Mouse (Mus musculus): Measurements from ENCODE around the gene Isg15. TPM values are rescaled to one million over a fixed set of nuclear protein-coding genes. Genes with fewer than 3 reads are reported as not detected.

Gene Isg15
- polyA plus RNA-seq, 1 experiment from 2014 or later = 2.3 TPM

GRCm38 (mm10) chr4:156227752-156228392 is 27.3 kb upstream of the Isg15 start:
- ATAC-seq (ENCODE audit: insufficient read depth, low FRiP score) = peak; percentile 19; the same call in 1 of the 2 replicates
- Histone ChIP-seq H3K9me3 (replicated peaks; ENCODE audit: control insufficient read depth, low read length) (no peaks in the 10 kb centered on the region), H3K4me1 (ENCODE audit: control insufficient read depth, insufficient read depth, low read length) (peaks cover 15% of the 10 kb centered on the region; the same call in 1 of the 2 replicates), H3K27ac (ENCODE audit: low read length) (peak overlapping the region; percentile 70), H3K27me3 (ENCODE audit: control insufficient read depth, insufficient read depth, low read length) (no peaks in the 10 kb centered on the region), H3K36me3 (ENCODE audit: control insufficient read depth, insufficient read depth, low read length) (peaks cover 16% of the 10 kb centered on the region), H3K4me2 (ENCODE audit: low read depth, low read length) (peak overlapping the region; percentile 37), H3K4me3 (replicated peaks; ENCODE audit: low read length) (peak overlapping the region; percentile 29), H3K9ac (ENCODE audit: low read length) (peak overlapping the region; percentile 51)
- WGBS = 25% methylated on average over 18 of the region's 18 CpGs

GRCm38 (mm10) chr4:156224276-156224675 is 23.7 kb upstream of the Isg15 start:
- Histone ChIP-seq H3K27me3 (ENCODE audit: control insufficient read depth, insufficient read depth, low read length) (no peaks in the 10 kb centered on the region), H3K36me3 (ENCODE audit: control insufficient read depth, insufficient read depth, low read length) (0 out of 2 replicates have a peak, but pooled peaks cover under 1% of the 10 kb centered on the region), H3K4me1 (ENCODE audit: control insufficient read depth, insufficient read depth, low read length) (peaks cover 15% of the 10 kb centered on the region; the same call in 1 of the 2 replicates), H3K27ac (ENCODE audit: low read length) (no peak overlapping the region), H3K9ac (ENCODE audit: low read length) (no peak overlapping the region), H3K4me3 (replicated peaks; ENCODE audit: low read length) (no peak overlapping the region), H3K4me2 (ENCODE audit: low read depth, low read length) (no peak overlapping the region), H3K9me3 (replicated peaks; ENCODE audit: control insufficient read depth, low read length) (no peaks in the 10 kb centered on the region)
- no peak for ATAC-seq (ENCODE audit: insufficient read depth, low FRiP score)
- WGBS = 71% methylated on average over 2 of the region's 2 CpGs

- no peaks in the 10 kb centered on the region for H3K4me1 ChIP-seq (ENCODE audit: control insufficient read depth, insufficient read depth, low read length)
- 85% methylated on average over 11 of the region's 11 CpGs for WGBS
- H3K9me3 ChIP-seq (replicated peaks; ENCODE audit: control insufficient read depth, low read length) = no peaks in the 10 kb centered on the region
- H3K9ac ChIP-seq (ENCODE audit: low read length) = no peak overlapping the region
- H3K27me3 ChIP-seq (ENCODE audit: control insufficient read depth, insufficient read depth, low read length) = no peaks in the 10 kb centered on the region
- no peak for ATAC-seq (ENCODE audit: insufficient read depth, low FRiP score)
- no peak overlapping the region for H3K4me3 ChIP-seq (replicated peaks; ENCODE audit: low read length)
- H3K27ac ChIP-seq (ENCODE audit: low read length) = no peak overlapping the region
- no peak overlapping the region for H3K4me2 ChIP-seq (ENCODE audit: low read depth, low read length)
- H3K36me3 ChIP-seq (ENCODE audit: control insufficient read depth, insufficient read depth, low read length) = no peaks in the 10 kb centered on the region
These were observed 19.3 kb upstream of the Isg15 start for GRCm38 (mm10) chr4:156219936-156220335.

GRCm38 (mm10) chr4:156217838-156218237 is 17.2 kb upstream of the Isg15 start:
- WGBS = 68% methylated on average over 16 of the region's 16 CpGs
- Histone ChIP-seq H3K4me1 (ENCODE audit: control insufficient read depth, insufficient read depth, low read length) (no peaks in the 10 kb centered on the region), H3K4me3 (replicated peaks; ENCODE audit: low read length) (no peak overlapping the region), H3K4me2 (ENCODE audit: low read depth, low read length) (no peak overlapping the region), H3K9me3 (replicated peaks; ENCODE audit: control insufficient read depth, low read length) (no peaks in the 10 kb centered on the region), H3K27me3 (ENCODE audit: control insufficient read depth, insufficient read depth, low read length) (no peaks in the 10 kb centered on the region), H3K27ac (ENCODE audit: low read length) (no peak overlapping the region; the same call in 1 of the 2 replicates), H3K36me3 (ENCODE audit: control insufficient read depth, insufficient read depth, low read length) (no peaks in the 10 kb centered on the region), H3K9ac (ENCODE audit: low read length) (no peak overlapping the region)
- peak; percentile 35; the same call in 1 of the 2 replicates for ATAC-seq (ENCODE audit: insufficient read depth, low FRiP score)

GRCm38 (mm10) chr4:156217022-156217669 is 16.5 kb upstream of the Isg15 start:
- 75% methylated on average over 16 of the region's 16 CpGs for WGBS

GRCm38 (mm10) chr4:156216196-156216595 is 15.6 kb upstream of the Isg15 start:
- H3K4me1 ChIP-seq (ENCODE audit: control insufficient read depth, insufficient read depth, low read length) = no peaks in the 10 kb centered on the region
- H3K9ac ChIP-seq (ENCODE audit: low read length) = no peak overlapping the region
- ATAC-seq (ENCODE audit: insufficient read depth, low FRiP score) = no peak
- no peaks in the 10 kb centered on the region for H3K36me3 ChIP-seq (ENCODE audit: control insufficient read depth, insufficient read depth, low read length)
- no peak overlapping the region for H3K4me2 ChIP-seq (ENCODE audit: low read depth, low read length)
- no peaks in the 10 kb centered on the region for H3K9me3 ChIP-seq (replicated peaks; ENCODE audit: control insufficient read depth, low read length)
- no peak overlapping the region for H3K4me3 ChIP-seq (replicated peaks; ENCODE audit: low read length)
- H3K27me3 ChIP-seq (ENCODE audit: control insufficient read depth, insufficient read depth, low read length) = no peaks in the 10 kb centered on the region
- WGBS = 82% methylated on average over 2 of the region's 2 CpGs
- no peak overlapping the region for H3K27ac ChIP-seq (ENCODE audit: low read length)

More at GRCm38 (mm10) chr4:156217022-156217669, 16.5 kb upstream of the Isg15 start:
- no peak for ATAC-seq (ENCODE audit: insufficient read depth, low FRiP score)
- H3K4me1 ChIP-seq (ENCODE audit: control insufficient read depth, insufficient read depth, low read length) = no peaks in the 10 kb centered on the region
- H3K4me2 ChIP-seq (ENCODE audit: low read depth, low read length) = no peak overlapping the region
- no peak overlapping the region for H3K4me3 ChIP-seq (replicated peaks; ENCODE audit: low read length)
- no peaks in the 10 kb centered on the region for H3K36me3 ChIP-seq (ENCODE audit: control insufficient read depth, insufficient read depth, low read length)
- H3K27ac ChIP-seq (ENCODE audit: low read length) = no peak overlapping the region; the same call in 1 of the 2 replicates
- H3K27me3 ChIP-seq (ENCODE audit: control insufficient read depth, insufficient read depth, low read length) = no peaks in the 10 kb centered on the region
- no peaks in the 10 kb centered on the region for H3K9me3 ChIP-seq (replicated peaks; ENCODE audit: control insufficient read depth, low read length)
- H3K9ac ChIP-seq (ENCODE audit: low read length) = no peak overlapping the region

- no peaks in the 10 kb centered on the region for H3K36me3 ChIP-seq (ENCODE audit: control insufficient read depth, insufficient read depth, low read length)
- no peaks in the 10 kb centered on the region for H3K9me3 ChIP-seq (replicated peaks; ENCODE audit: control insufficient read depth, low read length)
- H3K9ac ChIP-seq (ENCODE audit: low read length) = no peak within 1 kb of the TSS
- no peaks in the 10 kb centered on the region for H3K4me1 ChIP-seq (ENCODE audit: control insufficient read depth, insufficient read depth, low read length)
- H3K27ac ChIP-seq (ENCODE audit: low read length) = no peak within 1 kb of the TSS
- H3K4me3 ChIP-seq (replicated peaks; ENCODE audit: low read length) = no peak within 1 kb of the TSS
- no peak within 1 kb of the TSS for H3K4me2 ChIP-seq (ENCODE audit: low read depth, low read length)
- ATAC-seq (ENCODE audit: insufficient read depth, low FRiP score) = 0 out of 2 replicates have a peak, but pooled peaks have one; percentile 15
- WGBS = 72% methylated on average over 4 of the region's 4 CpGs
- no peaks in the 10 kb centered on the region for H3K27me3 ChIP-seq (ENCODE audit: control insufficient read depth, insufficient read depth, low read length)
These were observed 15.0 kb upstream of the Isg15 start, which contains the start of gene Perm1 for GRCm38 (mm10) chr4:156215649-156216048. Perm1 (plus strand) TSS chr4:156215868.

- 91% methylated on average over 13 of the region's 13 CpGs for WGBS
- no peak overlapping the region for H3K27ac ChIP-seq (ENCODE audit: low read length)
- no peak overlapping the region for H3K9ac ChIP-seq (ENCODE audit: low read length)
- H3K4me3 ChIP-seq (replicated peaks; ENCODE audit: low read length) = no peak overlapping the region
- no peaks in the 10 kb centered on the region for H3K27me3 ChIP-seq (ENCODE audit: control insufficient read depth, insufficient read depth, low read length)
- no peak overlapping the region for H3K4me2 ChIP-seq (ENCODE audit: low read depth, low read length)
- no peaks in the 10 kb centered on the region for H3K9me3 ChIP-seq (replicated peaks; ENCODE audit: control insufficient read depth, low read length)
- no peaks in the 10 kb centered on the region for H3K4me1 ChIP-seq (ENCODE audit: control insufficient read depth, insufficient read depth, low read length)
- H3K36me3 ChIP-seq (ENCODE audit: control insufficient read depth, insufficient read depth, low read length) = no peaks in the 10 kb centered on the region
- no peak for ATAC-seq (ENCODE audit: insufficient read depth, low FRiP score)
These were observed 12.5 kb upstream of the Isg15 start for GRCm38 (mm10) chr4:156213134-156213533.

GRCm38 (mm10) chr4:156209963-156210635 is 9.5 kb upstream of the Isg15 start:
- Histone ChIP-seq H3K9me3 (replicated peaks; ENCODE audit: control insufficient read depth, low read length) (no peaks in the 10 kb centered on the region), H3K9ac (ENCODE audit: low read length) (no peak overlapping the region), H3K4me1 (ENCODE audit: control insufficient read depth, insufficient read depth, low read length) (no peaks in the 10 kb centered on the region), H3K4me3 (replicated peaks; ENCODE audit: low read length) (no peak overlapping the region), H3K27me3 (ENCODE audit: control insufficient read depth, insufficient read depth, low read length) (0 out of 2 replicates have a peak, but pooled peaks cover 2% of the 10 kb centered on the region), H3K36me3 (ENCODE audit: control insufficient read depth, insufficient read depth, low read length) (no peaks in the 10 kb centered on the region), H3K4me2 (ENCODE audit: low read depth, low read length) (no peak overlapping the region), H3K27ac (ENCODE audit: low read length) (no peak overlapping the region)
- 69% methylated on average over 13 of the region's 13 CpGs for WGBS
- no peak for ATAC-seq (ENCODE audit: insufficient read depth, low FRiP score)
